Mouse (Mus musculus) ZHBTc4 (cell line): Measurements from ENCODE around the gene Zc3h18.
A peak's percentile ranks its signal among the peaks of the same experiment; 100 is the strongest.

Experiments used
- DNase-seq: peaks from one replicate; pipeline ENCODE4 v3.0.0-alpha.2; 2011; ENCODE audit warnings: low read depth, low spot score

The Zc3h18 gene

GRCm38 (mm10) chr8:122393717-122394116 lies 17.3 kb downstream of the Zc3h18 start:
- DNase-seq: no peak

DNA sequence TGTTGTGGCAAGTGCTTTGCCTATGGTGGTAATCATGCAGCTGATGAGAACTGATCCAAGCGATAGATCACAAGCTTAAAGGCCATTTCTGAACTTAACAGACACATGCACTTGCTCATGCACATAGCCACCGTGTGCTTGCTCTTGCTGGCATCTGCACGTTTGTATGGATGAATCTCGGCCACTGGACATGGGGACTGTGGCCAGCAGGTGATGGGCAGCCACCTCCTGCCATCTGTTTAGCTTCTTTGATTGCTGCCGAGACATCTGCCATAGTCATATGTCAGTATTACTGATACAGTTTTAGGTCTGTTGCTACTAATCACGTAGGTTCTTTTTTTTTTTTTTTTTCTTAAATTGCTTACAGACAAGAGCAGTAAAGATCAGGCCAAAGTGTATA lies 18.9 kb downstream of the Zc3h18 start:
- no peak for DNase-seq

DNA sequence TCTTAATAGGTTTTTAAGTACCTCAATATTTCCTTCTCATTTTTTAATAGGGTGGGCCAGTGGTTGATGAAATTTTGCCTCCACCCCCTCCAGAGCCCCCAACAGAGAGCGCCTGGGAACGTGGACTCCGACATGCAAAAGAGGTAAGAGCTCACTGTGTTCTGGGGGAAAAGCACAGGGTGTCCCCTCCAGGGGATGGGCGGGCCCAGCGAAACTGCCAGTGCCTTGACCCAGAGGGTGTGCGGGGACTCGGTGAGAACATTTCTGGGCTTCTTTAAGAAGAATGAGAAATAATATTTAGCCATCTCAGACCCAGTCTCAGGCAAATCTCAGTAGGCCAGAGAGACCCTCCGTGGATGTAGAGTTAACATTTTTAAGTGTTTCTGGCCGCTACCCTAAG lies 21.8 kb downstream of the Zc3h18 start:
- DNase-seq: no peak

GRCm38 (mm10) chr8:122405146-122405805 lies 28.9 kb downstream of the Zc3h18 start:
- DNase-seq: no peak

GRCm38 (mm10) chr8:122407678-122408077 lies 31.3 kb downstream of the Zc3h18 start:
- no peak for DNase-seq

DNA sequence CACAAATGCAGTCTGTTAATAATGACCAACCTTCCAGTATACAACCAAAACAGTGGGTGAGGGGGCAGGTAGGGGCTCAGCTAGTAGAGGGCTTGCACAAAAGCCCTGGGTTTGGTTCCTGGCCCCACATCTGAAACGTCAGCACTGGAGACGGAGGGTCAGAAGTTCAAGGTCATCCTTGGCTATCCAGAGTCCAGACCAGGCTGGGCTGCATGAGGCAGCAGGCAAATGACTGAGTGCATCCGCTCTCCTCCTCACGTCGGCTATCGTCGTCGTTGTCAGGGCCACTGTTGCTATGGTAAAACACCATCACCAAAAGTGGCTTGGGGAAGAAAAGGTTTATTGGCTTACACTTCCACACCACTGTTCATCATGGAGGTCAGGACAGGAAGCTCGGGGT lies 37.9 kb downstream of the Zc3h18 start:
- DNase-seq: peak; percentile 47

- DNase-seq: no peak
Measured at GRCm38 (mm10) chr8:122415554-122415953, 39.1 kb downstream of the Zc3h18 start.

GRCm38 (mm10) chr8:122419881-122420555 lies 43.6 kb downstream of the Zc3h18 start:
- DNase-seq: no peak

GRCm38 (mm10) chr8:122421376-122422070 lies 45.1 kb downstream of the Zc3h18 start, which contains the start of gene Il17c:
Gene Il17c, plus strand, starts transcription at chr8:122422020.
- DNase-seq: no peak

DNA sequence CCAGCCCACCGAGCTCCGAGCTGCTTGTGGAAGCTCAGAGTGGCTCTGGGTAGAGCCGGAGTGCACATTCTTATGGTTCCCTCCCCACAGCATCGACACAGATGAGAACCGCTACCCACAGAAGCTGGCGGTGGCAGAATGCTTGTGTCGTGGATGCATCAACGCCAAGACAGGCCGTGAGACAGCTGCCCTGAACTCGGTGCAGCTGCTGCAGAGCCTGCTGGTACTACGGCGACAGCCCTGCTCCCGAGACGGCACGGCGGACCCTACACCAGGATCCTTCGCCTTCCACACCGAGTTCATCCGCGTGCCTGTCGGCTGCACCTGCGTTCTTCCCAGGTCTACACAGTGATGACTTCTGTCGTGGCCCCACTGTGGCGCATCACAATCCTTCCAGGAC lies 46.8 kb downstream of the Zc3h18 start:
- peak; percentile 39 for DNase-seq

DNA sequence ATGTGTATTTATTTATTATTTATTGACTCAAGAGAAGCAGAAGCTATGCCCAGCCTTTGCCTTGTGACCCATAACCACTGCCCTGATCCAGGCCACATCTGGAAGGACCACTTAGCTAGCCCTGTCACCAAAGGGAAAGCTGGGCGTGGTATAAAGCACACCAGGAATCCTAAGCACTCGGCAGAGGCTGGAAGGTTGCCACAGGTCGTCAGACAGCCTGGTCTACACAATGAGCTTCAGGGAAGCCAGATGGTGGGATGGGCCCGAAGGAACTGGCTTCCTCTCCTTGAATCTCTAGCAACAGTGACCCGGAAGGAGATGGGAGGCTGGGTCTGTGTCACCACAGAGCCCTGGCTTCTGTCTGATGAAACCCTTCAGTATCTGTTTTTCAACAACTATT lies 47.2 kb downstream of the Zc3h18 start:
- peak; percentile 92 for DNase-seq

GRCm38 (mm10) chr8:122426145-122426544 lies 49.7 kb downstream of the Zc3h18 start:
- no peak for DNase-seq

GRCm38 (mm10) chr8:122427607-122428006 lies 51.2 kb downstream of the Zc3h18 start:
- no peak for DNase-seq

GRCm38 (mm10) chr8:122428163-122428562 lies 51.8 kb downstream of the Zc3h18 start:
- no peak for DNase-seq

- DNase-seq: no peak
Measured at GRCm38 (mm10) chr8:122430058-122430636, 53.7 kb downstream of the Zc3h18 start.

DNA sequence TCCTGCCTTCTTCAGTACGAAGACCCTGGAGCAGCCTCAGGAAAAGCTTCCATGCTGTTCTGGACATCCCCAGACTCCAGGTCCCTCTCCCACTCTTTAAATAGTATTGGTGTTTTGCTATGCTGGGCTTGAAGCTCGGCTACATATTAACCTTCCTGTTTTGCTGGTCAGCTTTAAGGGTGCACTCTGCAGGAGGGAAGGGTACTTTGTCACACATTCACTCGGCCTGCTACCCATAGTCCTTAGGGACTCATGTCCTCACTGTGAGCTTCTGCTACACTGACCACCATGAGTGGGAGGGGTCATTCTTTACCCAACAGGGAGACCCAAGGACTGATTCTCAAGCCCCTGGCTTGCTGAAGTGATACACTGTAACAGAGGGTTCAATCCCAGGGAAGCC lies 54.2 kb downstream of the Zc3h18 start:
- no peak for DNase-seq

DNA sequence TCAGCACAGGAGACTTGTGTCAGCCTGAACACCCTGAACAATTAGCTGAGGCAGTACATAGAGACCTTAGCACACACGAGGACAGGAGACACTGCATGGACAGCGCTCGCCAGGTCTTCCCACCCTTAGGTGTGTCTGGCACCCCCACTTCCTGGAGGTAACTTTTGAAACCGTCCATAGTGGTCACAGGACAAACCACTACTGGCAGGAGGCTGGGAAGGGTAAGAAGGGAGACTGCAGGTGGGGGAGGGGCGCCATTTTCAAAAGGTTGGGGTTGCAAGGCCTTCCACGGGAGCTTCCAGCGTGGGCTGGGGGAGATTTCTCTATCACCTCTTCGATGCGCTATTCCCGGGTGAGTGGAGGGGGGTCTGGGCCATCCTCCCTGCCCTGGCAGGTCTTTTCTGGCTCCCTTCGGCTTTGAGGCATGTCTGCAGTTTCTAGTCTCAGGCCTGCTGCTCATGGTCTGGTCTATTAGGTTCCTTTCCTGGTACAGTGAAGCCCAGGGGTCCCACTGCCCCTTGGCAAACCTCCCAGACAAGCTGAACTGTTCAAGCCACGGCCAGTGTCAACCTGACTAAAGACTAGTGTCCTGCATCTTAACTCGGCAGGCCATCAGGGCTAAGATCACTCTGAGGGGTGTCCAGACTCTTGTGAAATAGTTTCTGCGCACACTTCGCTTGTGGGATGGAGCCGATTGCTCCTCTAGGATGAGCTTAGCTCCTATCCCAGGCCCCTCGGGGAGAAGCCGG lies 55.5 kb downstream of the Zc3h18 start:
- no peak for DNase-seq

DNA sequence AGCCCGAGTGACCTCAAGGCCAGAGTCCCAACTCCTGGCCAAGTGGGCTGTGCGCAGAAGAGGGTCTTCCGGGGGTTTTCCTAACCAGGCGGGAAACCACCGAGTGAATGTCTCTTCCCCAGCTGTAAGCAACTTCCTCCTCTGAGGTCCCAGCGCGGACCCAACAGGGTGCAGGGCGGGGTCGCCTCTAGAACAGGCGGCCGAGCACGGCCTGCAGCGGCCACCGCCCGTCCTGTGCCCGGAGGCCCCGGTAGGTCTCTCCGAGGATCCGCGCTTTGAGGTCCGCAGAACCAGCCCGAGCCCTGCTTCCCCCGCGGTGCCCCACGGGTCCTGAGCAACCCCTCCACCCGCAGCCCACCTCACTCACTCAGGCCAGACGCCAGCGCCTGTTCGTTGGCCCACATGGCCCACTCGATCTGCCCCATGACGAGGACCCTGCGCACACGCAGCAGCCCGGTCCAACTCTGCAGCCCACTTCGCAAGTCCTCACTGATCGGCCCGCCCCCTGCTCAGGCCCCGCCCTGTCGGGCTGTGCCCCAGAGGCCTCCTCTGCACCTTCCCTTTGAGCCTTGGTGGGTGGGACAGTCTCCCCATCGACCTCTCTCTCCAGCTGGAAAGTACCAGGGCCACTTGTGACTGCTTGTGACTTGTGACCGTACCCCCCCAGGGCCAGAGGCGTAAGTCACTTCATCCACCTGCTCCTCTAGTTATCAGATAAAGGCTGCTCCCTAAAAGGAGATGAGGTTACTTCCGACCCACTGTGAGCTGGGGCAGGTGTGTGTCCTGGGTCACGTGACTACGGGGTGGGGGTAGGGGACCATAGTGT lies 56.2 kb downstream of the Zc3h18 start, which contains the start of gene Cyba:
TSS of gene Cyba (minus strand) at position 488 of the 826 bp plus-strand sequence.
- DNase-seq: peak; percentile 80

DNA sequence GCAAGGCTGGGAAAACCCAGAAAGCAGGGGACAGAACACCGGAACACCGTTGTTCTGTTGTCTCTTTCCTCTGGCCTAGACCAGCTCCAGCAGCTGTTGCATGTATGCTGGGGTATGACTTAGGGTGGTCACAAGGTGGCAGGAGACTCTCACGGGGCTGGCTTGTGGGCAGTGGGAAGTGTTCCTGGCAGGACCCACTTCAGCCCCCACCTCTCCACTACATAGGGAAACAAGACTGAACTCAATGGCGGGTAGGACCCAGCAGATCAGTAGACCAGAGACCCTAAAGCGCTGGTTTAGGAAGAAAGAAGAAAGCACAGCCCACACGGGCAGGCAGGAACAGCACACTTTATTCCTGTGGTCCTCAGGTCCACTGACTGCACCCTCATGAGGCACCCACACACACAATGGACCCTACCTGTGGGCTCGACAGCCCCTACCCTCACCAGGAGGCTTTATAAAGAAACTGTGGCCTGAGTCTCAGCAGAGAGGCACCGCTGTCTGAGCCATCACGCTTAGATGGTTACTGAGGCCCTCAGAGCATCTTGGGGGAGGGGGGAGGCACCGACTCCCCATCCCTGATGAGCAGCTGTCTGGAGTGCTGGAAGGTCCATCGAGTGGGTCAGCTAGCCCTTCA lies 57.0 kb downstream of the Zc3h18 start:
- DNase-seq: no peak

DNA sequence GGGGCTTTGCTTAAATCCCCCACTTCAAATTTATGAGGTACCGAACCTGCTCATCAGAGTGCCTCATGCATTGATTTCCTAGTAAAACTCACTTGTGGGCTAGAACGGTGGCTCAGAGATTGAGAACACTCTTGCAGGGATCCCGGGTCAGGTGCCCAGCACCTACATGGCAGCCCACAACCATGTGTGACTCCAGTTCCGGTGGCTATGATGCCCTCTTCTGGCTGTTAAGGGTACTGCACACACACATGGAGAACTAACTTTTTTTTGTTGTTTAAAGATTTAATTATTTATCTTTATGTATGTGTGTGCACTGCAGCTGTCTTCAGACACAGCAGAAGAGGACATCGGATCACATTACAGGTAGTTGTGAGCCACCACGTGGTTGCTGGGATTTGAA lies 59.0 kb downstream of the Zc3h18 start:
- DNase-seq: peak; percentile 73
